Mouse (Mus musculus) liver, embryonic 12.5 days (tissue): ENCODE measurements around the gene Nlgn2. TPM values are rescaled to one million over a fixed set of nuclear protein-coding genes. Genes with fewer than 3 reads are reported as not detected.
A peak's percentile ranks its signal among the peaks of the same experiment; 100 is the strongest.

ENCODE experiments used
- ATAC-seq: fragments of 200-750 bp; cut with Nextera tagmentation; 2 replicates; pipeline ENCODE4 v1.8.0; 2017; ENCODE audit warnings: moderate number of reproducible peaks, mild to moderate bottlenecking, moderate library complexity
- H3K27ac ChIP-seq: fragments of 300-500 bp; sonication (generic); 2 replicates; pipeline ENCODE4 v1.5.1; 2016; ENCODE audit warnings: mild to moderate bottlenecking
- H3K27me3 ChIP-seq: fragments of 300-500 bp; sonication (generic); replicated peaks from 2 replicates; pipeline ENCODE4 v1.6.1; 2016; ENCODE audit warnings: mild to moderate bottlenecking, moderate library complexity
- H3K36me3 ChIP-seq: fragments of 300-500 bp; sonication (generic); 2 replicates; pipeline ENCODE4 v1.6.1; 2016; ENCODE audit warnings: mild to moderate bottlenecking, moderate library complexity
- H3K4me1 ChIP-seq: fragments of 300-500 bp; sonication (generic); 2 replicates; pipeline ENCODE4 v1.6.1; 2016
- H3K4me2 ChIP-seq: fragments of 300-500 bp; sonication (generic); 2 replicates; pipeline ENCODE4 v1.6.1; 2016; ENCODE audit warnings: mild to moderate bottlenecking, moderate library complexity
- H3K4me3 ChIP-seq: fragments of 300-500 bp; sonication (generic); 2 replicates; pipeline ENCODE4 v1.5.1; 2016; ENCODE audit warnings: mild to moderate bottlenecking, moderate library complexity
- H3K9ac ChIP-seq: fragments of 300-500 bp; sonication (generic); 2 replicates; pipeline ENCODE4 v1.6.1; 2016; ENCODE audit warnings: mild to moderate bottlenecking, moderate library complexity
- H3K9me3 ChIP-seq: fragments of 300-500 bp; sonication (generic); replicated peaks from 2 replicates; pipeline ENCODE4 v1.6.1; 2016; ENCODE audit warnings: mild to moderate bottlenecking, moderate library complexity
- WGBS: fragments of 180-500 bp; shearing (Covaris S2); methylation state at CpG from one replicate; pipeline ENCODE4 v1.1.7; 2016; ENCODE audit not compliant: insufficient replicate concordance; 5-methylcytosine and 5-hydroxymethylcytosine counted together
- polyA plus RNA-seq: library from polyadenylated mRNA; unstranded; fragments of >200 nt; fragmentation: Nextera tagmentation; extraction: Ambion mirVana; gene quantifications from 2 replicates; pipeline ENCODE4 v1.2.1, GENCODE M21; 2016

Nlgn2 gene
- 1.3 and 1.4 TPM in 2 replicates for polyA plus RNA-seq

- Histone ChIP-seq H3K9ac (peak within 1 kb of the TSS; percentile 77), H3K4me3 (peak within 1 kb of the TSS; percentile 63), H3K36me3 (0 out of 2 replicates have a peak, but pooled peaks cover 5% of the 10 kb centered on the region), H3K4me2 (peak within 1 kb of the TSS; percentile 98), H3K4me1 (peaks cover 68% of the 10 kb centered on the region), H3K9me3 (no peaks in the 10 kb centered on the region), H3K27ac (peak within 1 kb of the TSS; percentile 80), H3K27me3 (peaks cover 52% of the 10 kb centered on the region)
- peak; percentile 30 for ATAC-seq
- under 1% methylated on average over 30 of the region's 32 CpGs for WGBS
These were observed at the start of gene Nlgn2 for GRCm38 (mm10) chr11:69837604-69837951. Gene Nlgn2, minus strand, starts transcription at chr11:69837784.

DNA sequence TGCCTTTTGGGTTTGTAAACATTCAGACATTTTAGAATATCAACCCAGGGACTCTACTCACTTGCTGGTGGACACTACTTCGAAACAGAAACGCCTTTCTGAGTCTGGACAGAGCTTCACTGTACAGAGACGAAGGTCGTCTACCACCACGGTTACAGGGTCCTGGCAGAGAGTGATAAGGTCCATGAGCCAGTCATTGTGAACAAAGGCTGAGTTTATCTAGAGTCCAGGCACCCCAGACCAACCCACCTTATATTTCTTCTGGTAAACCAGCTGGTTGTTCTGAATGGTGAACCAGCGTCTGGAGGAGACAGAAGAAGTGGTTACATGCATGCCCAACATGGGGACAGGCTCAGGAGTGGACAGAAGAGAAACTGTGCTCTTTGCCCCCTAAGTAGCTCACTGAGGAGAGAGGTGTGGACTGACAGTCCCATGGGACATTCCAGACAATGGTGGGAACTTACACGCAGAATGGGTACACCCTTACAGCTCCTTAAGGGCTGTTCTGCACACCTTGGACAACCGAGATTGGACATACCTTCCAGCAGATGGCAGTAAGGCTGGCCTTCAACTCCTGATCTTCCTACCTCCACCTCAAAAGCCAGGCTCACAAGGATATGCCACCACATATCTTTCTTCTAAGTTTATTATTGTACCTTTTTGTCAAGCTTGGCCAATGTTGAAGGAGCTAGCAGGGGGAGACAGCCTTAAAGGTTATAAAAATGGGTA lies 49.5 kb upstream of the Nlgn2 start:
- H3K27me3 ChIP-seq: no peaks in the 10 kb centered on the region
- H3K4me2 ChIP-seq: peak overlapping the region; percentile 55
- peak; percentile 90 for ATAC-seq
- peak overlapping the region; percentile 10; the same call in 1 of the 2 replicates for H3K4me3 ChIP-seq
- peak overlapping the region; percentile 33 for H3K9ac ChIP-seq
- WGBS: 29% methylated on average over 8 of the region's 8 CpGs
- no peaks in the 10 kb centered on the region for H3K9me3 ChIP-seq
- H3K27ac ChIP-seq: peak overlapping the region; percentile 80
- no peaks in the 10 kb centered on the region for H3K36me3 ChIP-seq
- H3K4me1 ChIP-seq: peaks cover 77% of the 10 kb centered on the region

DNA sequence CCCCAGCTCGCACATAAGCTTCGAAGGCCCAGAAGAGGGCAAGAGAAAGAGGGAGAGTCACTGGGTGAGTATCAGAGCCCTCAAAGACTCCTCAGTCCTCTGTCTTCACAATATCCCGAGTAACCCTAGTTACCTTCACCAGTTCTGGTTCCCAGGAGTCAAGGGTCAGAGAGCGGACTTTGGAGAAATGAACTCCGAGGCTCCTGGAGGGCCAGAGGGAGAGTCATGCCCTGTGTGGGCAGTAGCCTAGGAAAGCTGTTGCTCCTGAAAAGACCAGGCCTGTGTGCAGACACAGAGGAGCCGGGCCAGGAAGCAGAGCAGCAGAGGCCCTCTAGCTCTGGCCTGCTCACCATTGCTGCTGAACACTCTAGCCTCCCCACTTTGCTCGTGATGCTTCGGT lies 47.1 kb upstream of the Nlgn2 start:
- H3K27me3 ChIP-seq: no peaks in the 10 kb centered on the region
- ATAC-seq: no peak

DNA sequence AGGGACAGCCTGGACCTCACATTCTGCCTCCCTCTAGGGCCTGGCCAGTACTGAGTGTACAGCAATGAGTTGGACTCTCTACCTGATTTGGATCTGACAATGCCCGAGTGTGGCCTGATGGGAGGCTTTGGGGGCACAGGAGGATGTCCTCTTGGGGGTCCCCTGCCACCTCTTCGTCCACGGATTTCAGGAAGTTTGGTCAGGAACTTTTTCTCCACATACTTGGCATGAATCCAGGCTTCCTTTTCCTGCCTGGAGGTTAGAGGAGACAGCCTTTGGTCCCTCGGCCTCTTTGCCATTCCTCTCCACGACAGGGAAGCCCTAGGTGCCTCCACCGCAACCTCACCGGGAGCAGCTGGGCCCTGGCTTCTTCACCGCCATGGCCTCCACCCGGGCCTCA lies 46.7 kb upstream of the Nlgn2 start:
- peaks cover 82% of the 10 kb centered on the region for H3K4me1 ChIP-seq
- peak overlapping the region; percentile 41; the same call in 1 of the 2 replicates for H3K27ac ChIP-seq
- no peak overlapping the region for H3K9ac ChIP-seq
- ATAC-seq: no peak
- no peaks in the 10 kb centered on the region for H3K36me3 ChIP-seq
- H3K27me3 ChIP-seq: no peaks in the 10 kb centered on the region
- no peaks in the 10 kb centered on the region for H3K9me3 ChIP-seq
- no peak overlapping the region for H3K4me2 ChIP-seq
- H3K4me3 ChIP-seq: no peak overlapping the region
- 74% methylated on average over 9 of the region's 9 CpGs for WGBS

More for the DNA sequence above, 47.1 kb upstream of the Nlgn2 start:
- 70% methylated on average over 8 of the region's 8 CpGs for WGBS
- Histone ChIP-seq H3K4me1 (peaks cover 80% of the 10 kb centered on the region), H3K27ac (peak overlapping the region; percentile 41; the same call in 1 of the 2 replicates), H3K9me3 (no peaks in the 10 kb centered on the region), H3K4me3 (no peak overlapping the region), H3K36me3 (no peaks in the 10 kb centered on the region), H3K9ac (no peak overlapping the region), H3K4me2 (no peak overlapping the region)

GRCm38 (mm10) chr11:69883527-69884151 lies 46.1 kb upstream of the Nlgn2 start:
- no peak for ATAC-seq
- WGBS: 80% methylated on average over 8 of the region's 8 CpGs
- Histone ChIP-seq H3K4me2 (no peak overlapping the region), H3K4me3 (no peak overlapping the region), H3K27me3 (no peaks in the 10 kb centered on the region), H3K4me1 (peaks cover 88% of the 10 kb centered on the region), H3K27ac (no peak overlapping the region), H3K9me3 (no peaks in the 10 kb centered on the region), H3K36me3 (no peaks in the 10 kb centered on the region), H3K9ac (no peak overlapping the region)

GRCm38 (mm10) chr11:69883066-69883465 lies 45.5 kb upstream of the Nlgn2 start:
- no peaks in the 10 kb centered on the region for H3K27me3 ChIP-seq
- no peak for ATAC-seq
- no peak overlapping the region for H3K9ac ChIP-seq
- H3K4me3 ChIP-seq: no peak overlapping the region
- peaks cover 89% of the 10 kb centered on the region for H3K4me1 ChIP-seq
- H3K36me3 ChIP-seq: no peaks in the 10 kb centered on the region
- 59% methylated on average over 4 of the region's 4 CpGs for WGBS
- H3K4me2 ChIP-seq: no peak overlapping the region
- no peaks in the 10 kb centered on the region for H3K9me3 ChIP-seq
- no peak overlapping the region for H3K27ac ChIP-seq

- peaks cover 89% of the 10 kb centered on the region for H3K4me1 ChIP-seq
- no peaks in the 10 kb centered on the region for H3K27me3 ChIP-seq
- no peaks in the 10 kb centered on the region for H3K36me3 ChIP-seq
- peak overlapping the region; percentile 65 for H3K4me3 ChIP-seq
- H3K9me3 ChIP-seq: no peaks in the 10 kb centered on the region
- H3K27ac ChIP-seq: peak overlapping the region; percentile 87; the same call in 1 of the 2 replicates
- WGBS: 70% methylated on average over 21 of the region's 21 CpGs
- no peak for ATAC-seq
- H3K9ac ChIP-seq: peak overlapping the region; percentile 73
- peak overlapping the region; percentile 96 for H3K4me2 ChIP-seq
These were observed 44.4 kb upstream of the Nlgn2 start for GRCm38 (mm10) chr11:69881787-69882670.

DNA sequence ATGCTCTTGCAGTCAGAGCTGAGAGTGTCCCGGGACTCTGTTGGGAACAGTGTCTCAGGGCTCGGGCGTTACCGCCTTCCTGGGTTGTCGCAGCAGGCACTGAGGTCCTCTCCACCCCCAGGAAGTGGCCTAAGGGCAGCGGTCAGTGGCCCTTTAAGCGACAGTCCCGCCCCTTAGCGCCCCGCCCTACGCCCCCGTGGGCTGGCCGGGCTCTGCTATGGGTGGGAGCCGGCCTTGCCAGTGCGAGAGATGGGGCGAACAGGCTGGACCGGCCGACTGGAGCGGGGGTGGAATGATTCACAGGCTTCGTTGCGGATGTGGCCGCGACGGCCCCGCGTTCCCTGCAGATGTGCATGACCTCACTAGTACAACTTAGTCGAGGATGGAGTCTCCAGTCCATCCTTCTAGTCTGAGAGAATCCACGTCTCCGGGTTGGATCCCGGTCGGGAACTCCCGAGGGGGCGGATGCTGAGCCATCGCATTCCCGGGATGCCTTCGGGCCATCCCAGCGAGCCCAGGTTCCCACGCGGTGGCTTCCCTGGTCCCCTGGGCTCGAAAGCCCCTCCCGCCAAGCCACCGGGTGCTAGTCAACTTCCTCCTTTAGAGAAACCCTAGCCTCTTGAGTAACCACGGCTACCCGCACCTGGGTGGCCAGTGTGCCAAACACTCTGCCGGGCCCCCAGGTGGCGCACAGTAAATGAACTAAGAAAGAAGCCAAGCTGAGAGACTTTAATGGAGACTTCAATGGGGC lies 43.4 kb upstream of the Nlgn2 start, which contains the start of gene Kctd11:
TSS of gene Kctd11 (minus strand) at position 554 of the 751 bp plus-strand sequence.
- peak within 1 kb of the TSS; percentile 96 for H3K4me2 ChIP-seq
- peak within 1 kb of the TSS; percentile 73 for H3K9ac ChIP-seq
- H3K36me3 ChIP-seq: no peaks in the 10 kb centered on the region
- peak within 1 kb of the TSS; percentile 87 for H3K27ac ChIP-seq
- peak; percentile 78 for ATAC-seq
- H3K9me3 ChIP-seq: no peaks in the 10 kb centered on the region
- H3K4me1 ChIP-seq: peaks cover 89% of the 10 kb centered on the region
- no peaks in the 10 kb centered on the region for H3K27me3 ChIP-seq
- H3K4me3 ChIP-seq: peak within 1 kb of the TSS; percentile 65
- WGBS: under 1% methylated on average over 46 of the region's 46 CpGs

DNA sequence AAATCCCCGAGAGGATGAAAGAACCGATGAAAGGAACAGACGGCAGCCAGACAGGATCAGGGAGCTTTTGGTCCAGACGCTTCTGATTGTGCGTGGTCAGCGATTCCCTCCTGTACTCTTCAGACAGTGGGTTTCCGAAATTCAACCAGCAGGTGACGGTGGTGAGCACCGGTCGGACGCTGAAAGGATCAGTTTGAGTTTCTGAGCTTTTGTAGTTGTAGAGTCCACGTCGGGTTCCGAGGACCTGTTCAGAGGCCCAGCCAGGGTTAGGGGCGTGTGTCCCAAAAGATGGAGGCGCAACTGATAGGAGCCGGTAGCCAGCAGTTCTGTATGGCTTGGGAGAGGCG lies 42.9 kb upstream of the Nlgn2 start:
- no peaks in the 10 kb centered on the region for H3K27me3 ChIP-seq
- peak overlapping the region; percentile 96 for H3K4me2 ChIP-seq
- peak overlapping the region; percentile 65 for H3K4me3 ChIP-seq
- peak; percentile 53 for ATAC-seq
- WGBS: 1% methylated on average over 18 of the region's 18 CpGs
- H3K4me1 ChIP-seq: peaks cover 90% of the 10 kb centered on the region
- no peaks in the 10 kb centered on the region for H3K36me3 ChIP-seq
- peak overlapping the region; percentile 87 for H3K27ac ChIP-seq
- H3K9ac ChIP-seq: peak overlapping the region; percentile 73
- H3K9me3 ChIP-seq: no peaks in the 10 kb centered on the region

DNA sequence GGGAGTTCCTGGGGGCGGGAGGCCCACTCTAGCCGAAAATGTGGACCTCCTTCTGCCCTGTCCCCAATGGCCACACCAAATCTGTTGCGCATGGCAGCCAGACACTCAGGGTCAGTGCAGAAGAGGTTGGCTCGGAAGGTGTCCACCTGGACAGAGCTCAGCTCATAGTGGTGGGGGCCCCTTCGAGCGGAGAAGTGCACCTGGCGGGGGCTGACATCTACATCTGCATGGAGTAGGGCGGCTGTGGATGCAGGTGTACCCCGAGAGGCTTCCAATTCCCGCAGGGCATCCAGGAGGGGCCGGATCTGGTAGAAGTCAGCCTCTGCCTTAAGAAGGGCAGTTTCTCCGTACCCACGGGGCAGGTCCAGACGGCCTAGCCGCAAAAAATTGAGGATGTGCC lies 42.1 kb upstream of the Nlgn2 start:
- H3K4me3 ChIP-seq: peak overlapping the region; percentile 65
- WGBS: 73% methylated on average over 15 of the region's 15 CpGs
- H3K36me3 ChIP-seq: no peaks in the 10 kb centered on the region
- H3K4me1 ChIP-seq: peaks cover 89% of the 10 kb centered on the region
- peak overlapping the region; percentile 96 for H3K4me2 ChIP-seq
- H3K27me3 ChIP-seq: no peaks in the 10 kb centered on the region
- peak overlapping the region; percentile 87 for H3K27ac ChIP-seq
- H3K9me3 ChIP-seq: no peaks in the 10 kb centered on the region
- ATAC-seq: no peak
- peak overlapping the region; percentile 73 for H3K9ac ChIP-seq

DNA sequence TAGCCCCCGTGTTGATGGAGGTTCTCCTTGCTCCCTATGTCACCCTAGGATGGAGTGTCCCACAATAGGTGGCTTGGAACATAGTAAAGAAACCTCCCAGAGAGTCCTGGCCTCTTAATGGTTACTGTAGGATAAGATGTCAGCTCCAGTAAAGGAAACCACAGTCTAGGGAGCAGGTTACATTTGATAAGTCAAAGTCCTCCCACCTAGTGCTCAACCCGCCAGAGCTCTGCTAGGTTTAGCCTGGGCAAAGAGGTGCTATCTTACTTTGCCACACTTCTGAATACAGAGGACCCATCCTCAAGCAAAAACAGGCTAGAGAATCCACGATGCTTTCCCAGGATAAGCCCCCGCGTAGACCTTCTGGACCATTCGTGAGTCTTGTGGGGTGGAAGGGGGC lies 41.4 kb upstream of the Nlgn2 start:
- Histone ChIP-seq H3K36me3 (no peaks in the 10 kb centered on the region), H3K27ac (peak overlapping the region; percentile 87), H3K4me1 (peaks cover 85% of the 10 kb centered on the region), H3K9me3 (no peaks in the 10 kb centered on the region), H3K9ac (peak overlapping the region; percentile 73), H3K27me3 (no peaks in the 10 kb centered on the region), H3K4me2 (peak overlapping the region; percentile 96), H3K4me3 (peak overlapping the region; percentile 65; the same call in 1 of the 2 replicates)
- 28% methylated on average over 6 of the region's 6 CpGs for WGBS
- ATAC-seq: peak; percentile 72
